Mouse (Mus musculus) CD4-positive naive resting alpha-beta T cell, adult 76 days (primary cell): Measurements from ENCODE around the gene Gm4792. TPM values are rescaled to one million over a fixed set of nuclear protein-coding genes. Genes with fewer than 3 reads are reported as not detected.

ENCODE experiments used
- total RNA-seq: library from RNA; stranded (reverse); gene quantifications from one replicate; pipeline ENCODE4 v1.2.4, GENCODE M21; 2023

Gene Gm4792
- total RNA-seq: not detected

GRCm38 (mm10) chr10:94298471-94298870, at the start of gene Gm4792:
TSS of gene Gm4792 (minus strand) at chr10:94298703.

GRCm38 (mm10) chr10:94311511-94312006, 13.1 kb upstream of the Gm4792 start, which contains the start of gene Tmcc3:
TSS of gene Tmcc3 (plus strand) at chr10:94311949.

Other genes starting within 250 kb of the Gm4792 start
- gene Nr2c1, start 150.7 kb downstream of the Gm4792 start, total RNA-seq: 8.0 TPM
- gene Ndufa12, start 100.0 kb downstream of the Gm4792 start, total RNA-seq: 53.0 TPM
- gene Tmcc3, start 13.2 kb upstream of the Gm4792 start, total RNA-seq: 6.8 TPM